Mouse (Mus musculus): ENCODE data around the gene Eva1a. TPM values are rescaled to one million over a fixed set of nuclear protein-coding genes. Genes with fewer than 3 reads are reported as not detected.

The Eva1a gene
- polyA plus RNA-seq, 1 experiment = 0.80 TPM

GRCm38 (mm10) chr6:82050201-82050600 is 9.4 kb downstream of the Eva1a start:
- Histone ChIP-seq H3K27me3 (ENCODE audit: control insufficient read depth, insufficient read depth, low read length) (no peaks in the 10 kb centered on the region), H3K4me1 (ENCODE audit: control insufficient read depth, insufficient read depth, low read length) (no peaks in the 10 kb centered on the region), H3K4me3 (ENCODE audit: control insufficient read depth, low read depth, low read length) (no peak overlapping the region), H3K27ac (ENCODE audit: control insufficient read depth, insufficient read depth, low read depth, low read length) (no peak overlapping the region), H3K36me3 (ENCODE audit: control insufficient read depth, insufficient read depth, low read length) (no peaks in the 10 kb centered on the region)
- TF ChIP-seq CTCF (IDR thresholded peaks at IDR 0.05; ENCODE audit: control insufficient read depth, insufficient read depth, insufficient replicate concordance, low read depth, low read length) (no peak), POLR2A (IDR thresholded peaks at IDR 0.05; ENCODE audit: control insufficient read depth, low read depth, low read length) (no peak)

GRCm38 (mm10) chr6:82051569-82051968 is 10.7 kb downstream of the Eva1a start:
- no peak for TF ChIP-seq POLR2A (IDR thresholded peaks at IDR 0.05; ENCODE audit: control insufficient read depth, low read depth, low read length)
- TF ChIP-seq CTCF (IDR thresholded peaks at IDR 0.05; ENCODE audit: control insufficient read depth, insufficient read depth, insufficient replicate concordance, low read depth, low read length) = no peak

GRCm38 (mm10) chr6:82052047-82052725 is 11.3 kb downstream of the Eva1a start:
- TF ChIP-seq CTCF (IDR thresholded peaks at IDR 0.05; ENCODE audit: control insufficient read depth, insufficient read depth, insufficient replicate concordance, low read depth, low read length) (no peak), POLR2A (IDR thresholded peaks at IDR 0.05; ENCODE audit: control insufficient read depth, low read depth, low read length) (no peak)

More at GRCm38 (mm10) chr6:82051569-82051968, 10.7 kb downstream of the Eva1a start:
- H3K4me3 ChIP-seq (ENCODE audit: control insufficient read depth, low read depth, low read length) = peak overlapping the region; percentile 62
- H3K36me3 ChIP-seq (ENCODE audit: control insufficient read depth, insufficient read depth, low read length) = no peaks in the 10 kb centered on the region
- no peak overlapping the region for H3K27ac ChIP-seq (ENCODE audit: control insufficient read depth, insufficient read depth, low read depth, low read length)
- no peaks in the 10 kb centered on the region for H3K4me1 ChIP-seq (ENCODE audit: control insufficient read depth, insufficient read depth, low read length)
- H3K27me3 ChIP-seq (ENCODE audit: control insufficient read depth, insufficient read depth, low read length) = no peaks in the 10 kb centered on the region

GRCm38 (mm10) chr6:82052726-82053118 is 11.9 kb downstream of the Eva1a start:
- no peak overlapping the region for H3K27ac ChIP-seq (ENCODE audit: control insufficient read depth, insufficient read depth, low read depth, low read length)
- no peaks in the 10 kb centered on the region for H3K4me1 ChIP-seq (ENCODE audit: control insufficient read depth, insufficient read depth, low read length)
- no peaks in the 10 kb centered on the region for H3K27me3 ChIP-seq (ENCODE audit: control insufficient read depth, insufficient read depth, low read length)
- H3K4me3 ChIP-seq (ENCODE audit: control insufficient read depth, low read depth, low read length) = peak overlapping the region; percentile 2
- TF ChIP-seq CTCF (IDR thresholded peaks at IDR 0.05; ENCODE audit: control insufficient read depth, insufficient read depth, insufficient replicate concordance, low read depth, low read length) (no peak), POLR2A (IDR thresholded peaks at IDR 0.05; ENCODE audit: control insufficient read depth, low read depth, low read length) (no peak)
- H3K36me3 ChIP-seq (ENCODE audit: control insufficient read depth, insufficient read depth, low read length) = no peaks in the 10 kb centered on the region

More at GRCm38 (mm10) chr6:82052047-82052725, 11.3 kb downstream of the Eva1a start:
- Histone ChIP-seq H3K36me3 (ENCODE audit: control insufficient read depth, insufficient read depth, low read length) (no peaks in the 10 kb centered on the region), H3K27me3 (ENCODE audit: control insufficient read depth, insufficient read depth, low read length) (no peaks in the 10 kb centered on the region), H3K4me1 (ENCODE audit: control insufficient read depth, insufficient read depth, low read length) (no peaks in the 10 kb centered on the region), H3K4me3 (ENCODE audit: control insufficient read depth, low read depth, low read length) (peak overlapping the region; percentile 62), H3K27ac (ENCODE audit: control insufficient read depth, insufficient read depth, low read depth, low read length) (no peak overlapping the region)

- H3K27me3 ChIP-seq (ENCODE audit: control insufficient read depth, insufficient read depth, low read length) = no peaks in the 10 kb centered on the region
- TF ChIP-seq POLR2A (IDR thresholded peaks at IDR 0.05; ENCODE audit: control insufficient read depth, low read depth, low read length) (no peak), CTCF (IDR thresholded peaks at IDR 0.05; ENCODE audit: control insufficient read depth, insufficient read depth, insufficient replicate concordance, low read depth, low read length) (peak; percentile 26; the same call in 1 of the 2 replicates)
- H3K27ac ChIP-seq (ENCODE audit: control insufficient read depth, insufficient read depth, low read depth, low read length) = no peak overlapping the region
- H3K36me3 ChIP-seq (ENCODE audit: control insufficient read depth, insufficient read depth, low read length) = no peaks in the 10 kb centered on the region
- no peak overlapping the region for H3K4me3 ChIP-seq (ENCODE audit: control insufficient read depth, low read depth, low read length)
- H3K4me1 ChIP-seq (ENCODE audit: control insufficient read depth, insufficient read depth, low read length) = no peaks in the 10 kb centered on the region
Measured at GRCm38 (mm10) chr6:82054854-82055253, 14.0 kb downstream of the Eva1a start.

GRCm38 (mm10) chr6:82059896-82060295 is 19.1 kb downstream of the Eva1a start:
- Histone ChIP-seq H3K36me3 (ENCODE audit: control insufficient read depth, insufficient read depth, low read length) (no peaks in the 10 kb centered on the region), H3K27me3 (ENCODE audit: control insufficient read depth, insufficient read depth, low read length) (no peaks in the 10 kb centered on the region), H3K4me1 (ENCODE audit: control insufficient read depth, insufficient read depth, low read length) (no peaks in the 10 kb centered on the region), H3K27ac (ENCODE audit: control insufficient read depth, insufficient read depth, low read depth, low read length) (no peak overlapping the region), H3K4me3 (ENCODE audit: control insufficient read depth, low read depth, low read length) (no peak overlapping the region)
- TF ChIP-seq CTCF (IDR thresholded peaks at IDR 0.05; ENCODE audit: control insufficient read depth, insufficient read depth, insufficient replicate concordance, low read depth, low read length) (no peak), POLR2A (IDR thresholded peaks at IDR 0.05; ENCODE audit: control insufficient read depth, low read depth, low read length) (no peak)

GRCm38 (mm10) chr6:82065230-82065629 is 24.4 kb downstream of the Eva1a start:
- TF ChIP-seq POLR2A (IDR thresholded peaks at IDR 0.05; ENCODE audit: control insufficient read depth, low read depth, low read length) = no peak
- H3K27ac ChIP-seq (ENCODE audit: control insufficient read depth, insufficient read depth, low read depth, low read length) = no peak overlapping the region

More at GRCm38 (mm10) chr6:82065230-82065629, 24.4 kb downstream of the Eva1a start:
- H3K36me3 ChIP-seq (ENCODE audit: control insufficient read depth, insufficient read depth, low read length) = no peaks in the 10 kb centered on the region
- no peak overlapping the region for H3K4me3 ChIP-seq (ENCODE audit: control insufficient read depth, low read depth, low read length)
- no peaks in the 10 kb centered on the region for H3K27me3 ChIP-seq (ENCODE audit: control insufficient read depth, insufficient read depth, low read length)
- H3K4me1 ChIP-seq (ENCODE audit: control insufficient read depth, insufficient read depth, low read length) = no peaks in the 10 kb centered on the region

Measured in testis, adult 2 months (tissue).